Mouse (Mus musculus): ENCODE measurements at regions not wholly inside any gene's neighbourhood (a gene's known extent, or its start where the extent isn't known, plus 50 kb on each side); places are given as distances from the start of the nearest gene placed in this dataset.

GRCm38 (mm10) chr10:95059486-95060091 lies 115.0 kb upstream of the Plxnc1 start:
- TF ChIP-seq POLR2A (IDR thresholded peaks at IDR 0.05; ENCODE audit: extremely low read depth, insufficient read depth, low read length) (no peak), CTCF (IDR thresholded peaks at IDR 0.05; ENCODE audit: low read depth, low read length) (no peak)

All from liver, adult 2 months (tissue).